Mouse (Mus musculus) lung, postnatal 0 days (tissue): ENCODE measurements at regions not wholly inside any gene's neighbourhood (a gene's known extent, or its start where the extent isn't known, plus 50 kb on each side); places are given as distances from the start of the nearest gene placed in this dataset.

Experiments used
- CTCF ChIP-seq: IDR thresholded peaks from 2 replicates; pipeline ENCODE4 v1.5.1; 2016; ENCODE audit warnings: antibody characterized with exemption, mild to moderate bottlenecking
- EP300 ChIP-seq: IDR thresholded peaks from 2 replicates; pipeline ENCODE4 v1.6.1; 2016; ENCODE audit warnings: antibody characterized with exemption, mild to moderate bottlenecking, control low read depth

GRCm38 (mm10) chr16:9165763-9166310 is 335.9 kb downstream of the 1810013L24Rik start:
- no peak for TF ChIP-seq CTCF
- peak; percentile 35; the same call in 1 of the 2 replicates for TF ChIP-seq EP300
